Mouse (Mus musculus) gastrocnemius, adult 8-10 months (tissue): ENCODE results near the gene Hs6st2. TPM values are rescaled to one million over a fixed set of nuclear protein-coding genes. Genes with fewer than 3 reads are reported as not detected.

Experiments
- DNase-seq, 2 experiments: peaks; one replicate each; pipeline ENCODE4 v3.0.0; 2022; ENCODE audit warnings: low spot score in 2 of 2
- total RNA-seq, 4 experiments: library from RNA; stranded (reverse); gene quantifications; 2 replicates each; pipeline ENCODE4 v1.2.4; 2022

The Hs6st2 gene
- total RNA-seq = 1 to 10 TPM; 1.9 to 4.5 (median 2.5) TPM

GRCm38 (mm10) chrX:51681756-51682155 lies at the start of gene Hs6st2:
TSS of gene Hs6st2 (minus strand) at chrX:51681856.
- DNase-seq = no peak

- DNase-seq = no peak
These were observed 32.6 kb upstream of the Hs6st2 start for GRCm38 (mm10) chrX:51714086-51714745.

GRCm38 (mm10) chrX:51712996-51713395 lies 31.3 kb upstream of the Hs6st2 start:
- DNase-seq = no peak

- no peak for DNase-seq
These were observed 21.2 kb upstream of the Hs6st2 start for GRCm38 (mm10) chrX:51702823-51703222.

- no peak for DNase-seq
These were observed 17.4 kb upstream of the Hs6st2 start for GRCm38 (mm10) chrX:51699079-51699478.

- DNase-seq = no peak
These were observed 4.6 kb upstream of the Hs6st2 start for GRCm38 (mm10) chrX:51686048-51686949.

- DNase-seq = no peak
These were observed 2.8 kb upstream of the Hs6st2 start for GRCm38 (mm10) chrX:51684336-51685056.

- DNase-seq = peak in 1 of 2 experiments; percentile 5
These were observed 437 bp downstream of the Hs6st2 start for GRCm38 (mm10) chrX:51681170-51681667.

- DNase-seq = peak in 1 of 2 experiments; percentile 5
These were observed 1.1 kb downstream of the Hs6st2 start for GRCm38 (mm10) chrX:51680428-51681169.

GRCm38 (mm10) chrX:51679601-51680427 lies 1.8 kb downstream of the Hs6st2 start:
- peak in 1 of 2 experiments; percentile 10 for DNase-seq

- no peak for DNase-seq
These were observed 23.4 kb downstream of the Hs6st2 start for GRCm38 (mm10) chrX:51658236-51658635.

GRCm38 (mm10) chrX:51642661-51643257 lies 38.9 kb downstream of the Hs6st2 start:
- DNase-seq = no peak

- no peak for DNase-seq
These were observed 45.9 kb downstream of the Hs6st2 start for GRCm38 (mm10) chrX:51635756-51636155.

- no peak for DNase-seq
These were observed 50.3 kb downstream of the Hs6st2 start for GRCm38 (mm10) chrX:51631376-51631775.

- no peak for DNase-seq
These were observed 67.2 kb downstream of the Hs6st2 start for GRCm38 (mm10) chrX:51614384-51615004.

- DNase-seq = no peak
These were observed 70.9 kb downstream of the Hs6st2 start for GRCm38 (mm10) chrX:51610743-51611142.

GRCm38 (mm10) chrX:51606231-51606863 lies 75.3 kb downstream of the Hs6st2 start:
- no peak for DNase-seq

GRCm38 (mm10) chrX:51592751-51593150 lies 88.9 kb downstream of the Hs6st2 start:
- DNase-seq = no peak
